Mouse (Mus musculus): Measurements from ENCODE around the gene Tgfbrap1.
"Not testable (repeated sequence)": the region's sequence is repeated elsewhere in the genome, so short reads cannot be mapped to it uniquely, and the experiment has no call there.

The Tgfbrap1 gene

GRCm38 (mm10) chr1:43098031-43098984, at the start of gene Tgfbrap1, which contains the start of gene AI597479:
TSS of gene Tgfbrap1 (minus strand) at chr1:43098637.
TSS of gene AI597479 (plus strand) at chr1:43098710.
- DNase-seq: peak; percentile 97

- DNase-seq: no peak
Observed at GRCm38 (mm10) chr1:43147474-43147873, 49.0 kb upstream of the Tgfbrap1 start.

- no peak for DNase-seq
Observed at GRCm38 (mm10) chr1:43145388-43145787, 47.0 kb upstream of the Tgfbrap1 start.

- no peak for DNase-seq
Observed at GRCm38 (mm10) chr1:43144338-43144906, 46.0 kb upstream of the Tgfbrap1 start.

DNA sequence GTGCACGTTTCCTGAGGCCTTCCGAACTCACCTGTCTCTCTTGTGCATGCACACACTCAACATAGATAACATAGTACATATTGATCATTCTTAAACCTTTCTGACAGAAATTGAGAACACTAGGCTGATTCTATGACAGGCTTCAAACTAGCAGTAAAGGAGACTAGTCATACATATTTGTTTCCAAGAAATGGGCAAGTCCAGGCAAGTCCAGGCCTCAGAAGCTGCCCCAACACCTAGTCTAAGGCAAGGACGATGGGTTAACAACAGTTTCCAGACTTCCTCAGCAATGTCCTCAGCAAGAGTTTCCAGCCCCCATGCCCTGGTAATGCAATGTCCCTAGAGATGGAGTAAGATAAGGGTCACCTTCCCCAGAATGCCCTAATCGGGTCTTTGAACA, 45.4 kb upstream of the Tgfbrap1 start:
- no peak for DNase-seq

DNA sequence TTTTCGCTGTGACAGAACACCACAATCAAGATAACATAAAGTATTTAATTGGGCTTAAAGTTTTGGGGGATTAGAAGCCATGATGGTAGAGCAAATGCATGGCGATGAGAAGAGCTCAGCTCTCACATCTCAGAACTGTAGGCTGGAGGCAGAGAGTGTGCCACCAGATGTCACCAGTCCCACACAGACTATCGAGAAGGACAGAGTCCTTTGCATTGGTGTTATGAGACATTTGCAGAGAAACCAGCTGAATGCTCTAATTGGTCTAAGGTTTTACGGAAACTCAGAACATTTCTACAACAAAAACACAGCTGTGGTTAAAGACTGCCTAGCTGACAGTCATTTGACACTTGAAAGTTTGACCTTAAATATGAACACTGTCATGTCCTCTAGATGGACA, 44.8 kb upstream of the Tgfbrap1 start:
- peak; percentile 42 for DNase-seq

GRCm38 (mm10) chr1:43142849-43143248, 44.4 kb upstream of the Tgfbrap1 start:
- DNase-seq: no peak

DNA sequence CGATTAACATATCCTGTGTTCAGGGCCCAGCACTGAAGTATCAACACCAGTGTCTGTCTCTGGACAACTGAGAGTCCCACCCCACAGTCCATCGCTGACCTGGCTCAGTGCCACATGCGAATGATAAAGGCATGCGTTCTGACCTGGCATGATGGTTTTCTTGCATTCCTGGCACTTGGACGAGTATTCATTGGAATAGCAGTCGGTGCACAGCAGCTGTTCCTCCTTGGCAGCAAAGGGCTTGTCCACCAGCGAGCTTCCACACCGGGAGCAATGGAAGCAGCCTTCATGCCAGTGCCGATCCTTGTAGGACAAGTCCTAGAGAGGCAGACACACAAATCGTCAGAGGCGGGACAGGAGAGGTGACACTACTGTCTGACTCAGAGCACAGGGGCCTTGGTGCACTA, 43.1 kb upstream of the Tgfbrap1 start:
- no peak for DNase-seq

DNA sequence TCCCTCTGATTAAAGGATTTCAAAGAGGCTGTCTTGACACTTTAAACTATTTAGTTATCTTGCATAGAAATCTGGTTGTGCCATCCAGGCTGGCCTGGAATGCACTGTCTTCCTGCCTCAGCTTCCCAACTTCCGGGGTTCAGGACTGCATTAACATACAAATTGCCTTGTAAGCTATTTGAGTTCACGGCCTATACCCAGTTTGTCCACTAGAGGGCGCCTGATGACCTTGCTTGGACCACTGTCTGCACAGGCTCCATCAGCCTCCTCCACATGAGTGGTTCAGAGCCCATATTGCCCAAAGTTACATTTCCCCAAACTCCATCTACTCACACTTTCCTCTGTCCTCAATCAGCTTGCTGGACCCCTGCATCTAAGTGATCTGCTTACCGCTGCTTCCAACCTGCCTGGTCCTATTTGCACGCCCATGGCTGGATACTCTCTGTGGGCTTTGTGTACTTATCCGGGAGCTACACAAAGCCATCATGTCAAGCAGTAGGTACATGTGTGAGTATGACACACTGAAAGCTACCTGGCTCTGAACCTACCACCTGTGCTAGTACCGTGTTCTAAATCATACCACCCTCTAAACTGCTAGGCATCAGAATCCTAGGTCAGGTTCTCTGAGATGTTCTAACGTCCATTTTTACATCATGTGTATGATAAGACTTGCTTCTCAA, 41.3 kb upstream of the Tgfbrap1 start:
- DNase-seq: peak; percentile 91

DNA sequence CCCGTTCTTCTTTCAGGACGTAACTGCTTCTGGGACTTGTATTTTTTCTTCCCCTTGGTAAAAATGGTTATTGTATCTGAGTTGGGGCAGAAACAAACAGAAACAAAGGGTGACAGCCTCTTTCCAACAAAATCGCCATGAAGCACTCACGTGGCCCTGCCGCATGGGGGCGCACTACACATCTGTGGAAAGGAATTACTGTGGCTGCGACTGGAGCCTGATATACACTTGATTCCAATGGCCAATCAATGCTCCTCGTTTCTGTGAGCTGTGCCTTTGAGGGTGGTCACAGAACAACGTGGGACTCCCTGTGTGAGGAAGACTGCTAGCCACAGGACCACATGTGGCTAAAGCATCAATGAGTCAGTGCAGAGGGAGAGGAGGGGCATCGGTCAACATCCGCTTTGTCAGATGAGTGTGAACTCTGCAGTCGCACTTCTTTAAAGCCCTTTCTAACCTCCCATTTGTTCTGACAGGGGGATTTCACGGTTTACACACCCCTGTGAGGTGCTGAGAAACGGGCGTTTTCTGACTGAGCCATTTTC, 39.9 kb upstream of the Tgfbrap1 start:
- peak; percentile 22 for DNase-seq

GRCm38 (mm10) chr1:43137334-43137733, 38.9 kb upstream of the Tgfbrap1 start:
- no peak for DNase-seq

DNA sequence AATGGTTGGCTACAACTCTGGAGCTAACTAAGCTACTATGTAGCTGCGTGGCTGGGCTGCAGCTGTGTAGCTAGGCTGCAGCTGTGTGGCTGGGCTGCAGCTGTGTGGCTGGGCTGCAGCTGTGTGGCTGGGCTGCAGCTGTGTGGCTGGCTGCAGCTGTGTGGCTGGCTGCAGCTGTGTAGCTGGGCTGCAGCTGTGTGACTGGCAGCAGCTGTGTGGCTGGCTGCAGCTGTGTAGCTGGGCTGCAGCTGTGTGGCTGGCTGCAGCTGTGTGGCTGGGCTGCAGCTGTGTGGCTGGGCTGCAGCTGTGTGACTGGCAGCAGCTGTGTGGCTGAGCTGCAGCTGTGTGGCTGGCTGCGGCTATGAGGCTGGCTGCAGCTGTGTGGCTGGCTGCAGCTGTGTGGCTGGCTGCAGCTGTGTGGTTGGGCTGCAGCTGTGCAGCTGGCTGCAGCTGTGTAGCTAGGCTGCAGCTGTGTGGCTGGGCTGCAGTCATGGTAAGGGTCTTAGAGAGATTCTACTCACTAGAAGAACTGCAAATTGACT, 38.1 kb upstream of the Tgfbrap1 start:
- not testable (repeated sequence) for DNase-seq

- DNase-seq: no peak
Observed at GRCm38 (mm10) chr1:43131591-43131990, 33.2 kb upstream of the Tgfbrap1 start.

DNA sequence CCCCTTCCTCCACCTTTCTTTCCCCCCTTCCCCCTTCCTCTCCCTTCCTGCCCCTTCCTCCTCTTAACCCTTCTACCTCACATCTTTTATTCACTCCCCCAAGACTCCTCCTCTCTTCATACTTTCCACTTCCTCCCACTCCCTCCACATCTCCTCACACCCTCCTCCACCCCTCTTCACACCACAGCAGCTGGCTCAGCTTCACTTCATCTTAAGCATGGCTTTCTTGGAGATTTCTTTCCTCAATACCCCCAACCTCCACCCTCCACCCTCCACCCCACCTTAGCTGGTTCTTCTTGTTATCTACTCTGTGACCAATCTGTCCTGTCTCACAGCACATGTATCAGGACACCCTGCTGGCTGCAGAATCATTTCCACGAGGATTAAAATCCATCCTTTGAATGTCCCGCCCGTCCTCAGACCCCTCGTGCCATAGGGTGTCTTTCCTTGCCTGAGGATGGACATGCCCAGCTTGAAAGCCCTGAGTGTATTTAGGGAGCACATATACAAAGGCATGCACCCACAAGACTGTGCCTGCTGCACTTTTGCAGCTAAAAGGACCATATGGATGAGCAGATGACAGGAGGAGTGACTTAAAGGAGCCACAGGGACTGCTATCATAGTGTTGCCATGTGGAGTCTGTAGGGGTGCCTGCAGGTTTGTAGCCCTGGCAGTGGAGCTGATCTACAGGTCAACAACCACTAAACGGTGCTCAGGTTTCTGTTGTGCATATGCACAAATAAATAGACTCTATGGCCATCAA, 32.0 kb upstream of the Tgfbrap1 start:
- DNase-seq: no peak

DNA sequence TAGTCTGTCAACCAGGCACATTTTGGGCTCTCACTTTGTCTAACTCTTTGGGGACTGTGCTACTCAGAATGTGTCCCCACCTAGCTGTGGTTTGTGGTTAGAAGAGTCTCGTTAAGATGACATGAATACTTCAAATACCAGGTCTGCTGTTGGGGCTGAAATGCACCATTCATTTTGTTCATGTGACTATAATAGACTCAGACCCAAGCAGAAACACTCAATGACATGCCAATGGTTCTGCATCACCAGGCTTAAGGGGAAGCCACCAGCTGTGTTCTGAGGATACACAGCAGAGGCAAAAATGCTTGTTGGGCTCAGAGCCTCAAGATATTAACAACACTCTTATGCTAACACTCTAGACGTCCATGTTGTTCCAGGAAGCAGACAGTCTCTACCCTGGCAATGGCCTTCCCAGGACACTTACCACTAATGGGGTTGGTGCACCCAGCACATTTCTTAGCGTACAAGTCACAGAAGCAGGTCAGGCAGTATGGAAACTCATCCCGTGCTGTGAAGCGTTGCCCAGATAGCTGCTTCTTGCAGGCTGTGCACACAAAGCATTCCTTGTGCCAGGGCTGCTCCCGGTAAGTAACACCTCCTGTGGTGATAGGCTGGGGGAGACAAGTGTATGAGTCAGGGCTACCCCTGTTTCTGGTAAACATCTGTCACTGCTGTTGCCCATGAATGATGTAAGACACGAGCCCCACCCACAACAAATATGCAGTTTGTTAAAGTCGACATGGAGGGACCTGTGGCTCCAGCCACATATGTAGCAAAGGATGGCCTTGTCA, 29.6 kb upstream of the Tgfbrap1 start:
- DNase-seq: no peak

- DNase-seq: no peak
Observed at GRCm38 (mm10) chr1:43127196-43127595, 28.8 kb upstream of the Tgfbrap1 start.

DNA sequence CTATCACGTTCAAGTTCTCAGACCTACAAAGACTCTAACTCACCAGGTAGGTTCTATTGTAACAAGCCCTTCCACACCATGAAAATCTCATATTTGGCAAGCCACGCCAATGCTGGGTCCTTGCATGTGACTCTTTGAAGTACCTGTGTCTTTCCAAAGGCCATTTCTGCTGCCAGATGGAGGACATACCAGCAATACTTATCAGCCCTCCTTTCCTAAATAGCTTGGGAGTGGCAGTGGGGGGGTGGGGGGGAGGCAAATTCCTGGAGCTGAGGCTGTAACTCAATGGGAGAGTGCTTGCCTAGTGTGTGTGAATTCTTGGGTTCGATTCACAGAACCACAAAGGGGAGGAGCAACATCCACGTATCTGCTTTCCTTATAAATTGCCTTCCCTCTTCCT, 26.3 kb upstream of the Tgfbrap1 start:
- no peak for DNase-seq

DNA sequence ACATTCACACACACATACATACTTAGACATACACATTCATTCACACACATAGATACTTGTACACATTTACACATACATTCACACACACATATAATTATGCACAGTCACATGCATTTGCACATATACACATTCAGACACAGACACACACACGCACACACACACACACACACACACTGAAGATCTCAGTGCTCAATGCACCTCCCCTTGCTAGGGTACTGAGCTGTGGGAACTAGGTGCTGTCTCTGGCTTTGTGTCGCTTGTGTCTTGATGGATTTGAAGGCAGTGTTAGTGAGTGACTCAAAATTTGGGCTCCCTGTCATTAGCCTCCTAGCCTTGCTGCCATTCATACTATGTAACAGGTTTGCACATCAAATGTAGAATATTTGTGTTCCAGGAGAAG, 24.2 kb upstream of the Tgfbrap1 start:
- DNase-seq: no peak

GRCm38 (mm10) chr1:43120950-43121349, 22.5 kb upstream of the Tgfbrap1 start:
- DNase-seq: no peak

DNA sequence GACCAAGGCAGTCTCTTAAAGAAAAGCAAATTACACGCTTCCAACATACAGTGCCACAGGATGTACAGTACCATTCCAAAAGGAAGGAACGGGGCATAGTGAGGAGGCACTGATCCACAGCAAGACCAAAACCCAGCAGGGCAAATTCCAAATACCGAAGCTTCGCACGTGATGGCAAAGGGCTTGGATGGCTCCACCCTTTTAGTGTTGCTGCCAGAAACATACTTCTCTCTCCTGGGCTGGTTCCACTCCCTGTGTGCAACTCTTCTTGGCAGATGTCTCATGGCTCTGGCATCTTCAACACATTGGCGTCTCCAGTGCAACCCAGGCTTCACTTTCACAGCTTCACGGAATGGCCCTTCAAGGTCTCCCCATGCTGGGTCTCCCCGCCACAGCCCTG, 19.0 kb upstream of the Tgfbrap1 start:
- no peak for DNase-seq

DNA sequence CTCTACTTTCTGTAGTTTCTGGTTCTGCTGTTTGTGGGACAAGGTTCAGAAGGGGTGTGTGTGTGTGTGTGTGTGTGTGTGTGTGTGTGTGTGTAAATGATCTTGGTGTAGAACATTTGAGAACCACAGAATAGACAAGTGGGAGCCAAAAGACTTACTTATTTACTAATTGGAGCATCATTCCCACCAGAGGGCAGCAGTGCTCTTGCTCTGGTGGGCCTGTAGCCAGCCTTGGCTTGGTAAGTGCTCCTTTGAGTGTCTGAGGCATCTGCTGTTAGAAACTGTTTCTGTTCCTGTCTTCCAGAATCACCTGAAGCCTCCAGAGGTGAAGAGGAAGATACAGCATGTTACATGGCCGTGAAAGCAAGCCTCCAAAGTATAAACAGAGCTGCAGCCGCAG, 14.4 kb upstream of the Tgfbrap1 start:
- peak; percentile 74 for DNase-seq
